Mouse (Mus musculus): ENCODE data around the gene Trmt10c. TPM values are rescaled to one million over a fixed set of nuclear protein-coding genes. Genes with fewer than 3 reads are reported as not detected.
A peak's percentile ranks its signal among the peaks of the same experiment; 100 is the strongest.
"Not testable (repeated sequence)": the region's sequence is repeated elsewhere in the genome, so short reads cannot be mapped to it uniquely, and the experiment has no call there.

Trmt10c gene
- polyA plus RNA-seq, 1 experiment, result not detected

- 23% methylated on average over 7 of the region's 7 CpGs for WGBS
- no peak overlapping the region for H3K27ac ChIP-seq (ENCODE audit: insufficient read depth, low read depth, low read length)
Measured at GRCm38 (mm10) chr16:56056944-56057590, 19.4 kb upstream of the Trmt10c start.

DNA sequence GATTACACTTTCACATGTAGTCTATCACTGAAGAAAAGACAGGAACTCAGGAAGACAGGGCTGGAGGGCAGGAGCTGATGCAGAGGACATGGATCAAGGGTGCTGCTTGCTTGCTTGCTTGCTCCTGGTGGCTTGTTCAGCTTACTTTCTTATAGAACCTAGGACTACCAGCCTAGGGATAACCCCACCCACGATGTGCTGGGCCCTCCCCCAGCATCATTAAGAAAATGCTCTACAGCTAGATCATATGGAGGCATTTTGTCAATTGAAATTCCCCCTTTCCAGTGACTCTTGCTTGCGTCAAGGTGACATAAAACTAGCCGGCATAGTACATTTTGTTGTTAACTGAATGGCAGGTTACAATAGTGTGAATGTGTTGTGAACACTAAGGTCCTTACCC is 18.3 kb upstream of the Trmt10c start:
- Histone ChIP-seq H3K4me3 (ENCODE audit: insufficient read depth, low read depth, low read length) (no peak overlapping the region), H3K27ac (ENCODE audit: insufficient read depth, low read depth, low read length) (no peak overlapping the region), H3K4me1 (ENCODE audit: control insufficient read depth, insufficient read depth, low read length) (no peaks in the 10 kb centered on the region)
- no peak for TF ChIP-seq CTCF (IDR thresholded peaks at IDR 0.05; ENCODE audit: insufficient read depth, low read depth, low read length)
- no peak for TF ChIP-seq POLR2A (IDR thresholded peaks at IDR 0.05; ENCODE audit: insufficient read depth, low read depth, low read length)
- WGBS, result 88% methylated on average over 3 of the region's 3 CpGs

More at GRCm38 (mm10) chr16:56056944-56057590, 19.4 kb upstream of the Trmt10c start:
- no peaks in the 10 kb centered on the region for H3K4me1 ChIP-seq (ENCODE audit: control insufficient read depth, insufficient read depth, low read length)
- no peak overlapping the region for H3K4me3 ChIP-seq (ENCODE audit: insufficient read depth, low read depth, low read length)
- TF ChIP-seq CTCF (IDR thresholded peaks at IDR 0.05; ENCODE audit: insufficient read depth, low read depth, low read length), result no peak
- TF ChIP-seq POLR2A (IDR thresholded peaks at IDR 0.05; ENCODE audit: insufficient read depth, low read depth, low read length), result no peak

DNA sequence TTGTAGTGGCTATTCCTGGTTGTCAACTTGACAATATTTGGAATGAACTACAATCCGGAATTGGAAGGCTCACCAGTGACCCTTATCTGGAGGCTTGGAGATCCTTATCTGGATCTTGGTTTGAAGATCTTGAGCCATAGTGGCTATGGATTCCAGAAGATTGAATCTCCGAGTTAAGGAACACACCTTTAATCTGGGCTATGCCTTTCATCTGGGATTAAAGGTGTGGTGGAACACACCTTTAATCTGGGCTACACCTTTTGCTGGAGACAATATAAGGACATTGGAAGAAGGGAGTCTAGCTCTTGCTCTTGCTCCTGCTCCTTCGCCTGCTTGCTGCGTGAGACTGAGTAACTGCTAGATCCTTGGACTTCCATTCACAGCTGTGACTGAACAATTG is 10.4 kb upstream of the Trmt10c start, which contains the start of gene Senp7:
TSS of gene Senp7 (plus strand) at position 301 of the 400 bp plus-strand sequence.
- H3K4me3 ChIP-seq (ENCODE audit: insufficient read depth, low read depth, low read length), result peak within 1 kb of the TSS; percentile 24
- no CpG with 5 or more reads among the region's 4 CpGs for WGBS

DNA sequence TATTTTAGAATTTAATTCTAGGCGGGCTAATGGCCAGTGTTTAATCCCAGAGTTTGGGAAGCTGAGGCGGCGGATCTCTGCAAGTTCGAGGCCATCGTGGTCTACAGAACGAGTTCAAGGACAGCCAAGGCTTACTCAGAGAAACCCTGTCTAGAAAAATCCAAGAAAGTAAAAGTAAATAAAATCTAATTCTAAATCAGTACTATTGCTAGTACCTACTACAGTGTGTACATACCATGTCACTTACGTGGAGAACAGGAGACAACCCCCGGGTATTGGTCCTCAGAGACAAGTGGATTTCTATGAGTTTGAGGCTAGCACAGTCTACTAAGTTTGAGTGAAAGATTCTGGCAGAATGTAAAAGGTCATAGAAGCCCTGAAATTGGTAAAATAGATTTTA is 471 bp upstream of the Trmt10c start:
- Histone ChIP-seq H3K4me3 (ENCODE audit: insufficient read depth, low read depth, low read length) (peak overlapping the region; percentile 92), H3K27ac (ENCODE audit: insufficient read depth, low read depth, low read length) (peak overlapping the region; percentile 95), H3K4me1 (ENCODE audit: control insufficient read depth, insufficient read depth, low read length) (no peaks in the 10 kb centered on the region)
- TF ChIP-seq CTCF (IDR thresholded peaks at IDR 0.05; ENCODE audit: insufficient read depth, low read depth, low read length), result no peak
- no peak for TF ChIP-seq POLR2A (IDR thresholded peaks at IDR 0.05; ENCODE audit: insufficient read depth, low read depth, low read length)
- 29% methylated on average over 8 of the region's 8 CpGs for WGBS

More for the DNA sequence above, 10.4 kb upstream of the Trmt10c start, which contains the start of gene Senp7:
- H3K27ac ChIP-seq (ENCODE audit: insufficient read depth, low read depth, low read length); H3K4me1 ChIP-seq (ENCODE audit: control insufficient read depth, insufficient read depth, low read length): not testable (repeated sequence)

DNA sequence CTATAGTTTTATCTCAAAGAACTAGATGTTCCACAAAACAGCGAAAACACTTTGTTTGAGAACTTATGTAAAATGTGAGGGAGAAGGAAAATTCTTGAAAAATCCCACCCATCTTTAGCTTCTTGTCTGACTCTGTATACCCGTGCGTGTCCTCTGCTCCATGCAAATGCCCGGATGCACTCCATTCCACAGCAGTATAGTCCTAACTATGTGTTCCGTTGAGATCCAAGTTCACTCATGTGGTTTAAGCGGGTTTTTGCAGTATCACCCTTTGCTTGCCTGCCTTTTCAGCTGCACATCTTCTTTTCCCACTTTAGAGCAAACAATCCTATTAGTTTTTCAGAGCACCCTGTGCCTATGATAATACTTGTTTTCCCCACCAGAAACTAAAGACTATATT is 1.1 kb downstream of the Trmt10c start:
- Histone ChIP-seq H3K4me1 (ENCODE audit: control insufficient read depth, insufficient read depth, low read length) (no peaks in the 10 kb centered on the region), H3K27ac (ENCODE audit: insufficient read depth, low read depth, low read length) (no peak overlapping the region), H3K4me3 (ENCODE audit: insufficient read depth, low read depth, low read length) (no peak overlapping the region)
- TF ChIP-seq POLR2A (IDR thresholded peaks at IDR 0.05; ENCODE audit: insufficient read depth, low read depth, low read length), result no peak
- no peak for TF ChIP-seq CTCF (IDR thresholded peaks at IDR 0.05; ENCODE audit: insufficient read depth, low read depth, low read length)
- WGBS, result 57% methylated on average over 6 of the region's 6 CpGs

- TF ChIP-seq POLR2A (IDR thresholded peaks at IDR 0.05; ENCODE audit: insufficient read depth, low read depth, low read length), result no peak
- no peak for TF ChIP-seq CTCF (IDR thresholded peaks at IDR 0.05; ENCODE audit: insufficient read depth, low read depth, low read length)
- H3K27ac ChIP-seq (ENCODE audit: insufficient read depth, low read depth, low read length), result no peak overlapping the region
- no peak overlapping the region for H3K4me3 ChIP-seq (ENCODE audit: insufficient read depth, low read depth, low read length)
- WGBS, result 96% methylated on average over 6 of the region's 6 CpGs
- H3K4me1 ChIP-seq (ENCODE audit: control insufficient read depth, insufficient read depth, low read length), result no peaks in the 10 kb centered on the region
Measured at GRCm38 (mm10) chr16:56034566-56034965, 3.1 kb downstream of the Trmt10c start.

DNA sequence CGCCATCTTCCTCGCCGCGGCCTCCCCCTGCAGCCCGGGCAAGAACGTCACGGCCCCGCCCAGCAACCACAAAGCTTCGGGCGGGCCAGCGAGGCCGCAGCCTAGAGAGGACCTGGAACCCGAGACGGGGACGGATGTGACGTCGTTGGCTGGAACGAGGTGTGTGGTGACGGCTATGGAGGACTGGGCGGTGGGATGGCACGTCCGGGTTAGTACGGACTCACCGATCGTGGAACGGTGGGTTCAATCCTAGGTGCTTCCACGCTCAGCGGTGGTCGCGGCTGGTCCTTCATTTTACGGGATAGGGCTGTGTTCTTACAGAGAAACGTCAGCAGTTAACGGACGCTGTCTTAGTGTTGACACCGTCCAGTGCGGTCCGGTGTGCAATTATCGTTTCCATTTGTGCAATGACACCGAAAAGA is 7.9 kb downstream of the Trmt10c start, which contains the start of gene Pcnp:
TSS of gene Pcnp (minus strand) at position 79 of the 422 bp plus-strand sequence.
- Histone ChIP-seq H3K27ac (ENCODE audit: insufficient read depth, low read depth, low read length) (peak within 1 kb of the TSS; percentile 95), H3K4me3 (ENCODE audit: insufficient read depth, low read depth, low read length) (peak within 1 kb of the TSS; percentile 76), H3K4me1 (ENCODE audit: control insufficient read depth, insufficient read depth, low read length) (no peaks in the 10 kb centered on the region)
- TF ChIP-seq POLR2A (IDR thresholded peaks at IDR 0.05; ENCODE audit: insufficient read depth, low read depth, low read length) (peak; percentile 92), CTCF (IDR thresholded peaks at IDR 0.05; ENCODE audit: insufficient read depth, low read depth, low read length) (no peak)
- under 1% methylated on average over 39 of the region's 39 CpGs for WGBS

DNA sequence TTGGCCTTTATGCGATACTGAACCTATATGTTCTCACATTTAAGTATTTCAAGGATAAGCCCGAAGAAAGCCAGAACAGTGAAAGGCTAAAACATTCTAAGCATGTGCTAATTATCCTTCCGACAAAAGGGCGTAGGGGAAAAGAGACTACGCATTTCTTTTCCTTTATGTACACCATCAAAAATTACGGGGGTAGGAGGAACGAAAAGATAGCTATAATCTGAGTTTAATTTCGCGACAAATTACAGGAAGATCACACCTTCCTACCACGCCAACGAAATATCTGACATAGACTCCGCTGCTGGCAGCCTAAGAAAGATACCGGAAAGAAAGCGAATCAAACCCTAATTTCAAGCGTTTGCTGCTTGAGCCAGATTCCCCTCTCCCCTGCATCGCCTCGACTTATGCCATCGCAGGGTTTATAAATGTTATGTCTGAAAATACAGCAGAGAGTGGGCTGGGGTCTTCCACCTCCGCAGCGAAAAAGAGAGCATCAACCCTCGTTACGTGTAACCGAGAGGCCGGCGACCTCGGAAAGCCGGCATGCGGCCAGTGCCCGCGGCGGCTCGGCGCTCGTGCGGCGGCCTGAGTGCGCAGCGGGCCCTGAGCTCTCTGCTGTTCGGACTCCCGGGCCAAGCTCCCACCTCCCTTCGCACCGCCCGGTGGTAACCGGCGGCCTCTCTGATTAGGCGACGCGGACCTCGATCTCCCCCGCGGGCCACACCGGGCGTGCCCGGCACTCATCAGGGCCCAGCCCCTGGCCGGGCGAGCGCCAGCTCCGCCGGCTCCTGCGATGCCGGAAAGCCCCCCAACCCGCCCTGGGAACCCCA is 8.7 kb downstream of the Trmt10c start:
- under 1% methylated on average over 62 of the region's 62 CpGs for WGBS
- Histone ChIP-seq H3K4me3 (ENCODE audit: insufficient read depth, low read depth, low read length) (peak overlapping the region; percentile 76), H3K27ac (ENCODE audit: insufficient read depth, low read depth, low read length) (peak overlapping the region; percentile 47), H3K4me1 (ENCODE audit: control insufficient read depth, insufficient read depth, low read length) (no peaks in the 10 kb centered on the region; the same call in 1 of the 2 replicates)
- TF ChIP-seq CTCF (IDR thresholded peaks at IDR 0.05; ENCODE audit: insufficient read depth, low read depth, low read length), result no peak
- no peak for TF ChIP-seq POLR2A (IDR thresholded peaks at IDR 0.05; ENCODE audit: insufficient read depth, low read depth, low read length)

All from olfactory bulb, adult 2 months (tissue).